Mouse (Mus musculus) heart, embryonic 11.5 days (tissue): ENCODE results near the gene Kcnj10. TPM values are rescaled to one million over a fixed set of nuclear protein-coding genes. Genes with fewer than 3 reads are reported as not detected.

Experiments used
- ATAC-seq: fragments of 200-750 bp; cut with Nextera tagmentation; replicated peaks from 2 replicates; pipeline ENCODE4 v1.8.0; 2017; ENCODE audit warnings: moderate library complexity; ENCODE audit not compliant: insufficient number of reproducible peaks, low FRiP score, low TSS enrichment
- H3K27ac ChIP-seq: fragments of 300-500 bp; sonication (generic); 2 replicates; pipeline ENCODE4 v1.5.1; 2014; ENCODE audit warnings: mild to moderate bottlenecking, low read depth, low read length
- H3K27me3 ChIP-seq: fragments of 300-500 bp; sonication (generic); 2 replicates; pipeline ENCODE4 v1.6.1; 2014; ENCODE audit warnings: mild to moderate bottlenecking, low read length, mixed read lengths; ENCODE audit not compliant: control insufficient read depth, insufficient read depth
- H3K36me3 ChIP-seq: fragments of 300-500 bp; sonication (generic); 2 replicates; pipeline ENCODE4 v1.6.1; 2014; ENCODE audit warnings: mild to moderate bottlenecking, low read length, moderate library complexity, mixed read lengths; ENCODE audit not compliant: control insufficient read depth, insufficient read depth
- H3K4me1 ChIP-seq: fragments of 300-500 bp; sonication (generic); 2 replicates; pipeline ENCODE4 v1.6.1; 2014; ENCODE audit warnings: low read length; ENCODE audit not compliant: control insufficient read depth, insufficient read depth
- H3K4me2 ChIP-seq: fragments of 300-500 bp; sonication (generic); 2 replicates; pipeline ENCODE4 v1.6.1; 2014; ENCODE audit warnings: mild to moderate bottlenecking, moderate library complexity
- H3K4me3 ChIP-seq: fragments of 300-500 bp; sonication (generic); 2 replicates; pipeline ENCODE4 v1.5.1; 2014; ENCODE audit warnings: low read depth, low read length
- H3K9ac ChIP-seq: fragments of 300-500 bp; sonication (generic); 2 replicates; pipeline ENCODE4 v1.6.1; 2014; ENCODE audit warnings: mild to moderate bottlenecking, low read depth, low read length, moderate library complexity
- H3K9me3 ChIP-seq: fragments of 300-500 bp; sonication (generic); replicated peaks from 2 replicates; pipeline ENCODE4 v1.6.1; 2016; ENCODE audit warnings: low read length; ENCODE audit not compliant: control insufficient read depth
- WGBS: fragments of 180-500 bp; shearing (Covaris S2); extraction: QIAGEN DNeasy Blood & Tissue Kit; methylation state at CpG from one replicate; pipeline ENCODE4 v1.1.7; 2014; ENCODE audit not compliant: insufficient replicate concordance; 5-methylcytosine and 5-hydroxymethylcytosine counted together
- polyA plus RNA-seq: library from polyadenylated mRNA; unstranded; fragments of >200 nt; fragmentation: Nextera tagmentation; extraction: Ambion mirVana; gene quantifications from 2 replicates; pipeline ENCODE4 v1.2.1, GENCODE M21; 2014

Kcnj10 gene
- polyA plus RNA-seq, 1 experiment from 2014 or later: 0.09 TPM

DNA sequence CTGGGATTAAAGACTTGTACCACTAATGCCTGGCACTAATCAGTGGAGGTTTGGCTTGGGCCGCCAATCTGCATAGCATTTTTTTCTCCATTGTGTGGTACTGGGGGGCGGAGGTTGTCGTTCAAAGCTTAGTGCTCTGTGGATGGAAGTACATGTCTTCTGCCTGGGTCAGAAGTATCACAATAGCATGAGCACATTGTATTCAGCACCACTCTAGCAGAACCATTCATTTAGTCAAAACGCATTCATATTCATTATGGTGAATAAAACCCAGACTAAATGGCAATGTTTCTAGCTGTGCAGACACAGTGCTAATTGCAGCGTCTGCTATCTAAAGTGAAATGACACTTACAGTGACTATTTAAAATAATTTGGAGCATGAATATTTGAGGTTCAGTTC lies 46.2 kb downstream of the Kcnj10 start:
- Histone ChIP-seq H3K9ac (no peak overlapping the region), H3K27me3 (peaks cover 3% of the 10 kb centered on the region; the same call in 1 of the 2 replicates), H3K4me2 (no peak overlapping the region), H3K4me3 (no peak overlapping the region), H3K27ac (no peak overlapping the region), H3K9me3 (no peaks in the 10 kb centered on the region), H3K4me1 (no peaks in the 10 kb centered on the region), H3K36me3 (no peaks in the 10 kb centered on the region)
- WGBS: 82% methylated on average over 5 of the region's 5 CpGs
- no peak for ATAC-seq

- WGBS: 50% methylated on average over 1 of the region's 1 CpGs
- H3K4me3 ChIP-seq: no peak overlapping the region
Observed at GRCm38 (mm10) chr1:172390769-172391168, 49.8 kb downstream of the Kcnj10 start.

GRCm38 (mm10) chr1:172391807-172392581 lies 51.0 kb downstream of the Kcnj10 start:
- no peak for ATAC-seq
- no peak overlapping the region for H3K27ac ChIP-seq
- peak overlapping the region; percentile 47 for H3K4me2 ChIP-seq
- no peaks in the 10 kb centered on the region for H3K36me3 ChIP-seq
- H3K27me3 ChIP-seq: peaks cover 6% of the 10 kb centered on the region
- H3K4me1 ChIP-seq: no peaks in the 10 kb centered on the region
- H3K4me3 ChIP-seq: no peak overlapping the region; the same call in 1 of the 2 replicates
- no peaks in the 10 kb centered on the region for H3K9me3 ChIP-seq
- 17% methylated on average over 20 of the region's 20 CpGs for WGBS
- no peak overlapping the region for H3K9ac ChIP-seq

More at GRCm38 (mm10) chr1:172390769-172391168, 49.8 kb downstream of the Kcnj10 start:
- Histone ChIP-seq H3K36me3 (no peaks in the 10 kb centered on the region), H3K9me3 (no peaks in the 10 kb centered on the region), H3K27ac (no peak overlapping the region), H3K4me1 (no peaks in the 10 kb centered on the region), H3K4me2 (no peak overlapping the region), H3K27me3 (peaks cover 6% of the 10 kb centered on the region), H3K9ac (no peak overlapping the region)
- no peak for ATAC-seq

DNA sequence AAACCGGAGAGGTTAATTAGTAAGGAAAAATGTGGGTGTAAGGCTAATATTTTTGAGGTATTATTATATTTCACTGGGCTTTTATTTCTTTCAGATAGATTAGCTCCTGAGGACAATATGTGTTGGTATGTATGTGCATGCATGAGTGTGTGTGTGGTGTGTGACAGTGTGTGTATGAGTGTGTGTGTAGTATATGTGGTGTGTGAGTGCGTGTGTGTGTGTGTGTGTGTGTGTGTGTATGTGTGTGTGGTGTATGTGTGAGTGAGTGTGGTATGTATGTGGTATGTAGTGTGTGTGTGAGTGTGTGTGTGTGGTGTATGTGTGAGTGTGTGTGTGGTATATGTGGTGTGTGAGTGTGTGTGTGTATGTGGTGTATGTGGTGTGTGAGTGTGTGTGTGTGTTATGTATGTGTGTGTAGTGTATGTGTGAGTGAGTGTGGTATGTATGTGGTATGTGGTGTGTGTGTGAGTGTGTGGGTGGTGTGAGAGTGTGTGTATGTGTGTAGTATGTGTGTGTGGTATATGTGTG lies 51.7 kb downstream of the Kcnj10 start:
- H3K27me3 ChIP-seq: peaks cover 6% of the 10 kb centered on the region
- H3K9me3 ChIP-seq: no peaks in the 10 kb centered on the region
- no peak overlapping the region for H3K27ac ChIP-seq
- H3K9ac ChIP-seq: no peak overlapping the region
- ATAC-seq: no peak
- WGBS: 80% methylated on average over 2 of the region's 2 CpGs
- no peaks in the 10 kb centered on the region for H3K4me1 ChIP-seq
- no peak overlapping the region for H3K4me2 ChIP-seq
- no peak overlapping the region for H3K4me3 ChIP-seq
- no peaks in the 10 kb centered on the region for H3K36me3 ChIP-seq

- H3K4me2 ChIP-seq: no peak overlapping the region
- WGBS: 43% methylated on average over 8 of the region's 8 CpGs
- no peaks in the 10 kb centered on the region for H3K4me1 ChIP-seq
- no peaks in the 10 kb centered on the region for H3K36me3 ChIP-seq
- H3K9ac ChIP-seq: no peak overlapping the region
- H3K27ac ChIP-seq: no peak overlapping the region
- no peaks in the 10 kb centered on the region for H3K9me3 ChIP-seq
- ATAC-seq: no peak
- no peak overlapping the region for H3K4me3 ChIP-seq
- H3K27me3 ChIP-seq: peaks cover 6% of the 10 kb centered on the region
Observed at GRCm38 (mm10) chr1:172393739-172394138, 52.7 kb downstream of the Kcnj10 start.

- Histone ChIP-seq H3K27me3 (peaks cover 3% of the 10 kb centered on the region; the same call in 1 of the 2 replicates), H3K36me3 (no peaks in the 10 kb centered on the region), H3K9me3 (no peaks in the 10 kb centered on the region), H3K9ac (no peak overlapping the region), H3K4me2 (no peak overlapping the region), H3K4me3 (no peak overlapping the region), H3K4me1 (no peaks in the 10 kb centered on the region), H3K27ac (no peak overlapping the region)
- no peak for ATAC-seq
- WGBS: 49% methylated on average over 9 of the region's 9 CpGs
Observed at GRCm38 (mm10) chr1:172396996-172397752, 56.2 kb downstream of the Kcnj10 start.

GRCm38 (mm10) chr1:172406077-172406706 lies 65.2 kb downstream of the Kcnj10 start:
- 37% methylated on average over 16 of the region's 16 CpGs for WGBS
- Histone ChIP-seq H3K9me3 (no peaks in the 10 kb centered on the region), H3K4me1 (no peaks in the 10 kb centered on the region), H3K9ac (no peak overlapping the region), H3K27me3 (peaks cover 4% of the 10 kb centered on the region; the same call in 1 of the 2 replicates), H3K4me2 (no peak overlapping the region), H3K4me3 (no peak overlapping the region), H3K27ac (no peak overlapping the region), H3K36me3 (no peaks in the 10 kb centered on the region)
- ATAC-seq: no peak

- no peak overlapping the region for H3K4me3 ChIP-seq
- ATAC-seq: no peak
- peaks cover 4% of the 10 kb centered on the region; the same call in 1 of the 2 replicates for H3K27me3 ChIP-seq
- H3K27ac ChIP-seq: no peak overlapping the region
- H3K9ac ChIP-seq: no peak overlapping the region
- no peak overlapping the region for H3K4me2 ChIP-seq
- WGBS: 7% methylated on average over 6 of the region's 6 CpGs
- no peaks in the 10 kb centered on the region for H3K9me3 ChIP-seq
- no peaks in the 10 kb centered on the region for H3K4me1 ChIP-seq
- H3K36me3 ChIP-seq: no peaks in the 10 kb centered on the region
Observed at GRCm38 (mm10) chr1:172408996-172409395, 68.0 kb downstream of the Kcnj10 start.
